Mouse (Mus musculus): ENCODE data around the gene Radil.
A peak's percentile ranks its signal among the peaks of the same experiment; 100 is the strongest.

The Radil gene

DNA sequence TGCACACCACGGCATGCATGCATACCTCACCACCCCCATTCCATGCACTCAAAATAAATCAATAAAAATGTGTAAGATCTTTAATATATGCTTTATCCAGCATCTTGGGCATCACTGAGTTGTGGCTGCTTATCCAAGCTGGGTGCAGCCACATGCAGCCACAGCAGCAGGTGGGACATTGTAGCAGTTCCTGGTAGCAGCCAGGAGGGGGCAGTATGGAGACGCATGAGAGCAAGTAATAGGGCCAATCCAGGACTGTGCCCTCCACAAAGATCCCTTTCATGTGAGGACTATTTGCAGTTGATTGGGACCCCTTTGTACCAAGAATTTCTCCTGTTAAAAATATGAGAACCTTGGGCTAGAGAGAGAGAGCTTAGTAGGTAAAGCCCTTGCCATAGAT is 68.4 kb downstream of the Radil start:
- no peak for DNase-seq (ENCODE audit: low spot score)

DNA sequence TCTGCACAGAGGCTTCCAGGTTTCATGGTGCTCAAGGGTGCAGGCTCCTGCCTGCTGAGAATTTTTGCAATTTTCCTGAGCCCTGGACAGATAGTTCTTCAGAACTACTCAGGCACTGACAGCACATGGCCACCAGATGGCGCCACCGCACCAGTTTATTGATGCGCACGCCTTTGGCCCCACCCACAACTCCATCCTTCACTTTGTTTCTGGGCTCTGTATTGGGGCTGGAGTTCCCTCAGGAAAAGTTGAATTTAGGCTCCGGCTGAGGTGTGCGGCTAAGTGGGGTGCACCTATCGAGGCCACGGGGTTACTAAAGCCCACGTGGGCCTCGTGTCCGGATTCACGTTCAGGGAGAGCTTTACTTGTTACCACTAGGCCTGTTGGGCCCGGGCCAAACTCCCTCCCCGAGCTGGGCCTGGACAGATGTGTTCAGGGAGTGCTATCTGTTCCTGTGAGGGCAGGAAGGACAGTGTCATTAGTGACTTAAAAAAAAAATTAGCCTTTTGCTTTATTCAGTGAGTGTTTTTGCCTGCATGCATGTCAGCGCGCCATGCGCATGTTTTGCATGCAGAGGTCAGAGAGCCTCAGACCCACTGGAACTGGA is 72.0 kb downstream of the Radil start:
- DNase-seq (ENCODE audit: low spot score) = peak; percentile 83

DNA sequence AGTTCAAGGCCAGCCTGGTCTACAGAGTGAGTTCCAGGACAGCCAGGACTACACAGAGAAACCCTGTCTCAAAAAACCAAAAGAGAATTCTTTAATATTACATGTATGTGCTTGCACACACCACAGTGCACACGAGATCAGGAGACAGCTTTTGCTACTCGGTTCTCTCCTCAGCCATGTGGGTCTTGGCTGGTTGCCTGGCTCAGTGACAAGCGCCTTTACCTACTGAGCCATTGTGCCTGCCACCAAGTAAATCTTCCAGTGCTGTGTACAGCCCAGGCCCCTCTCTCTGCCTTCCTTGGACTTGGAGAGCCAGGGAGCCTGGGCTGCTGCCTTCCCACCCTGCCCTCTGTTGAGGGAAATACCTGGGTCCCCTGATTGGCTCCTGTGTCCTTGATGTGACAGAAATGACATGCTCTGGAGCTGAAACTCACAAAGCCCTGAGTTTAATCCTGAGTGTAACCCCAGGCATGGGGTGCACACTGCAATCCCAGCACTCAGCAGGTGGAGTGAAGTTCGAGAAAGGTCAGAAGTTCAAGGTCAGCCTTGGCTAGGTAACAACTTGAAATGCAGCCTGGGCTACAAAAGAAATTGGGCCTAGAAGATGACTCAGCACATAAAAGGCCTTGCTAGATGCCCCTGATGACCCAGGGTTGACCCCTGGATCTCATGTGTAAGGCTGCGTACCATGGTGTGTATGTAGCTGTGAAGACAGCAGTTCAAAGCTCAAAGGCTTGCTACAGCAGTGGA is 72.9 kb downstream of the Radil start:
- no peak for DNase-seq (ENCODE audit: low spot score)

DNA sequence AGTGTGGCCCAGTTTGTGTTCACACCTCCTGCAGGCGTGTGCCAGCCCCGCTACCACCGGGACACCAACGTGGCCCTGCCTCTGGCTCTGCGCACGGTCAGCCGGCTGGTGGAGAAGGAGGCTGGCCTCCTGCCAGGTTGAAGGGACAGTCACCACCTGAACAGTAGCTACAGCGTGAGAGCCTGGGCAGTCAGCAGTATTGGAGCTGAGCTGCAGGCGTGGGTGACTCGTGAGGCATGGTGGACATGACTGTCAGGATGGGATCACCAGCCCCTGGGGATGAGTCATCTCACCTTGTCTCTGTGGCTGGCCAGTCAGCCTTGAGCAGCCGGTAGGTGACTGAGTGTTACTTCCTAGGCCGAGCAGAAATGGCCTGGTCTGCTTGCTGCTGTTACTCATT is 73.6 kb downstream of the Radil start:
- no peak for DNase-seq (ENCODE audit: low spot score)

DNA sequence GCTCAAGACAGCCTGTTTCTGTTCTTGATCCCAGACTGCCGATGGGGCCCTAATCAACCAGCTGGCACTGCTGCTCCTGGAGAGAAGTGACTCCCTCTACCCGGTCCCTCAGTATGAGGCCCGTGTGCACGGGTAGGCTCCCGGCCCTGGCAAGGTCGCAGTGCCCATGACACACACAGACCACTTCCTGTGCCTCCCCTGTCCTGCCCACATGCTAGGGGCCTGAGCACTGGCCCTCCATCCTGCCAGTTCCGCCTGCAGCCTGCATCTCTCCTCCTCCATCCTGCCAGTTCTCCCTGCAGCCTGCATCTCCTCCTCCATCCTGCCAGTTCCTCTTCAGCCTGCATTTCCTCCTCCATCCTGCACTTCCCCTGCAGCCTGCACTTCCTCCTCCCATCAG is 75.2 kb downstream of the Radil start:
- no peak for DNase-seq (ENCODE audit: low spot score)

DNA sequence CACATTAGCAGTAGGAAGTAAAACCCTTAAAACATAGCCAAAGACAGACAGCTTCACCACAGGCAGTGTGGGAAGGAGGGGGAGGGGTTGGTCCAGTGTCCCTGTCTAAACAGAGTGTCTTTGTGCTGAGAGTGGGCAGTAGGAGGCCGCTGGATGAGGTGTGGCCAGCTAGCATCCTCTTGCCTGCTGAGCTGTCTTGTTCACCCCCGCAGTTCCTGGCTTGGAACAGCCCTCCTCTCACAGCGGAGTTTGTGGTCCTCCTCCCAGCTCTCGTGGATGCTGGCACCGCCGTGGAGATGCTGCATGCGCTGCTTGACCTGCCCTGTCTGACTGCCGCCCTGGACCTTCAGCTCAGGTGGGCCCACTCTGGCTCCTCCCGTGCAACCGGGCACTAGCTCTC is 77.2 kb downstream of the Radil start:
- DNase-seq (ENCODE audit: low spot score) = no peak

DNA sequence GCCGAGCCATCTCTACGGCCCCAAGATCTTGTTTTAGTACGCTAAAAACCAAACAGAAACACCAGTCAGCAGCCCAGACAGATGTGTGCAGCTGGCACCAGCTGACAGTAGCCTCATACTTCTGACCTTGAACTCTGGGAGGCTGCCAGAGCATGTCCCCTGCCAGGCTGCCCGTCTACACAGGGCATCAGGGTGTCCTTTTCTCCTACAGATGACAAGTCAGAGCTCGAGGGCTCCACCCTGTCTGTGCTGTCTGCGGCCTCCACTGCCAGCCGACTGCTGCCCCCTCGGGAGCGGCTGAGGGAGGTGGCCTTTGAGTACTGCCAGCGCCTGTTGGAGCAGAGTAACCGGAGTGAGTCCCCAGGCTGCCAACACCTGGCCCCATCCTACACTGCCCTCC is 81.1 kb downstream of the Radil start:
- no peak for DNase-seq (ENCODE audit: low spot score)

DNA sequence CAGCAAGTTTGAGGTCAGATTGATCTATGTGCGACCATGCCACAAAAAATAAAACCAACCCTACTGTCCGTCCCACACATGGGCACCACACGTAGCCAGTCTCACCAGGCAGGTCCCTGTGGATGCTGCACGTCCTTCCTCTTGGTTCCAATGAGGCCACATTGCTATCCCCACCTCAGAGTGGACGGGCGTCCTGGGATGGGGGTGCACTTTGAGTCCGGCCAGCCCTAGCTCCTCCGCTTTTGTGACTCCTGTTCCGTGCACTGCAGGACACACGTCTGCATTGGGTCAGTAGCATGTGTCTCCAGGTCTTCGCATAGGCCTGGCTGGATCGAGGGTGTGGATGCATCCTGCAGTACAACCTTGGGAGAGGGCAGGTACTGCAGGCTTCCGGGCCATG is 82.5 kb downstream of the Radil start:
- no peak for DNase-seq (ENCODE audit: low spot score)

DNA sequence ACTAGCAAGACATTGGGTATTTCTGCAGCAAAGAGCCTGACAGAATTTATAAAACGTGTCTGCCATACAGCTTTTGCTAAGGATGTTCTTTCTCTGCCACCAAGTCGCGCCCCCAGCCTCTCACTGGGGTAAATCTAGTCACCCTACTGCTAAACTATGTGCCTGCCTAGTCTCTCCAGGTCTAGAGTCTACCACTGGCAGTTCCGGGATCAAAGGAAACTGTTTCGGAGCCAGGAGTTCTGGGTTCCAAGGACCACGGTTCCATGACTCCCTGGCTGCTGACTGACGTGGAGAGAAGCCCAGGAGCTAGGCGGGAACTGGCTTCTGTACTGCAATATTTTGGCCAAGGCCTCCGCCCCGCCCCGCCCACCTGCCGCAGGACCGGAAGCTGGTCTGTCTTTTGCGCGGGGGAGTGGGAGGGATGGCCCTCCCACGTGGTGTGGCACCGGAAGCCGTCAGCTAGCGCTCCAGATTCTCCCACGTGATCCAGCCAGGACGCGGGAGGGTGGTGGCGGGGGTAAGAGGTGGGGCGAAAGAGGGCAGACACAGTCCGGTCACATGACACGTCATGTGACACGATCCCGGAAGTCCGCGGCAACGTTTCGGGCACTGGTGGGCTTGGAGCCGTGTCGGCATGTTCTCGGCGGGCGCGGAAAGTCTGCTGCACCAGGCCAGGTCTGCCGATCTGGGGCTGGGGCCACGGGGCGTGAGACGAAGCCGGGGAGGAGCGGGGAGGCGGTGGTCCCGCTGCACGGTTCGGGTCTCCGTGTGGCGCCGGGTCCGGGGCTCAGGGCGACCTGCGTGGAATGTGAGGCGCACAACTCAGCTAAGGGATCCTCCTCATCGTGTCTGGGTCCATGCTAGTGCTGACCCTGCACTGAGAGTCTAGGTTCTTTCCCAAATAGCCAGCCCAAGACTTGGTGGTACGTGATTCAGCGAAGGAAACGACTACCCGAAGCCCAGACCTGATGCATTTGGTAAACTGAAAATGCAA is 87.1 kb downstream of the Radil start, which contains the start of gene Ap5z1:
Gene Ap5z1 (plus strand): TSS at position 484 of the 994 bp plus-strand sequence.
- peak; percentile 93 for DNase-seq (ENCODE audit: low spot score)

DNA sequence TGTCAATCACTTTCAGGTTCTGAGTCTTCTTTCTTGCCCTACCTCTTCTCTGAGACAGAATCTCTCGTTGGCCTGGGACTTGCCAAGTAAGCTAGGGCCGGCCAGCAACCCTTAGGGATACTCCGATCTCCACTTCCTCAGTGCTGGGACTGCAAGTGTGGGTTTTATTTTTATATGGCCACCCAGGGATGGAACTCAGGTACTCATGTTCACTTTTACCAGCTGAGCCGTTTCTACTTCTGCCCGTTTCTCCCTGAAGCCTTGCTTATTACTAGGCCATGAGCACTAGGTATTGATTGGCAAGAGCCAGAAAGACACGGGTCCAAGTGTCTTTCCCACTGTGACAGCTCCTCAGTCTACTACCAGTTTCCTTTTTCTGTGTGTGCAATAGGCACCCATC is 87.9 kb downstream of the Radil start:
- DNase-seq (ENCODE audit: low spot score) = no peak

DNA sequence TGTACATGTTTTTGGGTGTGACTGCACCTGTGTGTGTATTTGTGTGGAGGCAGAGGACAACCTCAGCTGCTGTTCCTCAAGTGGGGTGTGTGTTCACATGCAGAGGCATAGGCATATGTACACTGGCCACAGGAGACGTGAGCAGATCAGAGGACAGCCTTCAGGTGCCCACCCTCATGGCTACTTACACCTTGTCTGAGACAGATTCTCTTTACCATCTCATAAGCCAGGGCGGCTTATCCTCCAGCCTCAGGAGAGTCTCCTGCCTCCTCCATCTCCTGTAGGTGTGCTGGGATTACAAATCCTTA is 88.3 kb downstream of the Radil start:
- DNase-seq (ENCODE audit: low spot score) = no peak

DNA sequence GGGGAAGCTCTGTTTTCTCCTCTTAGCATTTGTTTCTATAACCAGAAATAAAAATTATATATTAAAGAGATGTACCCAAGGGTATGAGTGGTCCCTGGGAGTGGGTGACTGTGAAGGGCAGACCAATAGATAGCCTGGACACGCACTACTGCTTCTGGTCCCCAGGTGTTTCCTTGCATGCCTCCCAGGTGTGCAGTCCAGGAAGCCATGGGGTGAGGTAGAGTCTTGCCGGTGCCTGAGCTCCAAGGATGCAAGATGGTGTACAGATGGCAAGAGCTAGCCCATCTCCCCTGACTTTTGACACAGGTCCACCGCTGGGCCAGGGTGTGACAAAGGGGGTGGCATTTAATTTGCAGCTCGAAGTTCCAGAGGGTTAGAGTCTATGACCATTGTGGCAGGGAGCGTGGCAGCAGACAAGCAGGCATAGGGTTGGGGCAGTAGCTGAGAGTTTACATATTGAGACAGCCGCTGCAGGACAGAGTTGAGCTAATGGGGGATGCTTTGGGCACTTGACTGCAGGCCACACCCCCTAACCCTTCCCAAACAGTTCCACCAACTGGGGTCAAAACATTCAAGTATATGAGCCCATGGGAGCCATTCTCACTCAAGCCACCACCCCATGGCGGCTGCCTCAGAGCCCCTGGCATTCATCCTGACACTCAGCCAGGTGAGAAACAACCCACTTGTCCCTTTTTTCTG is 88.8 kb downstream of the Radil start:
- no peak for DNase-seq (ENCODE audit: low spot score)

DNA sequence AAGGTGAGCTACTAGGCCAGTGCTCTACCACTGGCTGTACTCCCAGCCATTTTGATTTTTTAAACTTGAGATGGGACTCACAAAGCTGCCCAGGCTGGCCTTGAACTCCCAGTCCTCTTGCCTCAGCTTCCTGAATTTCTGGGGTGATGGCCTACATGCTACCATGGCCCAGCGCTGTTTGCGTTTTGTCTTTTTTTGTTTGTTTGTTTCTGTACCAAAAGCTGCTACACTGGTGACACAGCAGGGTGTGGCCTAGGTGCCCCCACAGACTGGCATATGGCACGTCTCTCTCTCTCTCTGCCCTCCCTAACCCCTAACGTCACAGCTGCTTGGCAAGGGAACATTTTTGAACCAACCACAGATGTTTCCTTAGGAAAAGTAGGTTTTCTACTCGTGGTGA is 91.1 kb downstream of the Radil start:
- DNase-seq (ENCODE audit: low spot score) = no peak

DNA sequence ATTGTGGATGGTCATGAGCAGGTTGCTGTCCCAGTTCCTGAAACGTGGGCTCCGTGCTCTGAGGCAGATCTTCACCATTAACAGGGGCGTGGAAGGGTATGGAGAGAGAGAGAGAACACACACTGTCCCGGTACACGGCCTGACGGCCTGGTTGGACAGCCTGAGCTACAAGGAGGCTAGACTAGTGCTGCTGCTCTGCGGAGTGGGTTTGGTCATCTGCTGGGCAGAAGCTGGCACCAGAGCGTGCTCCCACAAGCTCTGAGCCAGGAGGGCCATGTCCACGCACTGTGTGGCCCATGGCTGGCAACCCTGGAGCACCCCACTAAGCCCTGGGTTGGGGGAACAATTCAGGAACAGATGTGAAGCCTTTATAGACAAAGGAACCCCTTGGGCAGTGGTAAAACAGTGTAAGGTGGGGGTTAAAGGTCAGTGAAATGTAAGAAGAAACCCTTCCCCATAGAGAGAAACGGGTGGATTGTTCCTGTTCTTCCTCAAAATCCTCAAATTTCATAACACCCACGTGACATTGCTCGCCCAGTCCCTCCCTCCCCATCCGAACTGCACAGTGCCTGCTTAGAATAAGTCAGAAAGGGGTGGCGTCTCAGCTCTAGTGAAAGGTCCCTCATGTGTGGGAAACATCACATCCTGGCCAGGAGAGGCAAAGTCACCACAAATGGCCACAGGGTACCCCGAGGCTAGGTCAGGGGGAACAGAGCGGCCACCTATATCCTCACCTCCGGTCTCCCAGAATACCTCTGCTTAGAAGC is 91.9 kb downstream of the Radil start:
- no peak for DNase-seq (ENCODE audit: low spot score)

DNA sequence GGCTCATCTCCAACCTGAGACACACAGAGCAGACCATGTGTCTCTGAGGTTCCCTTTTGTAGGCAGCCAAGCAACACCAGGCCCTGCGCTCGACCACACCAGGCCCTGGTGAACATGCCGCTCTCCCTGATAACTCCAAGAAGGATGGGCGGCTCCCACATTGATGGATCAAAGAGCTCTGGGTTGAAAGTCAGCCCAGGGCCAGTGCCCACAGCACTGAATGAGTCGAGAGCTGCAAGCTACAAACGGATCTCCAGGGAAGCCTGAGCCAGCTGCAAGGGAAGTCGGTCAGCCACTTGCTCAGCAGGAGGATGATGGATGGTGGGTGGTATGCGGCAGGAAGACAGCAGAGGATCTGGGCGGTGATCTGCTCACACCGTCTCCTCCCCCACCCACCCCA is 93.6 kb downstream of the Radil start:
- DNase-seq (ENCODE audit: low spot score) = no peak

DNA sequence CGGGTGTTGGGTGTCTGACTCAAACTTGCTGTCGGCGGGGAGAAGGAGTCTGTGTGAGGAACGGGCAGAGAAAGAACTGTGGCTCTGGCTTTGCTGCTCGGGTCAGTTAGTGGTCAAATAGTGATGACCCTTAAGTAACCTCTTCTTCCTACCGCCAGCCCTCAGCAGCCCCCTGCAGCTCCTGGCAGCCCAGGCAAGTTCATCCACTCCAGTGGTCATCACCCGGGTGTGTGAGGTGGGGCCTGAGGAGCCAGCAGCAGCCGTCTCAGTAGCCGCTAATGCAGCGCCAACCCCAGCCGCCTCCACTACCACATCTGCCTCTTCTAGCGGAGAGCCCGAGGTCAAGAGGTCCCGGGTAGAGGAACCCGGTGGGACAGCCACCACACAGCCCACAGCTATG is 94.6 kb downstream of the Radil start:
- DNase-seq (ENCODE audit: low spot score) = no peak

DNA sequence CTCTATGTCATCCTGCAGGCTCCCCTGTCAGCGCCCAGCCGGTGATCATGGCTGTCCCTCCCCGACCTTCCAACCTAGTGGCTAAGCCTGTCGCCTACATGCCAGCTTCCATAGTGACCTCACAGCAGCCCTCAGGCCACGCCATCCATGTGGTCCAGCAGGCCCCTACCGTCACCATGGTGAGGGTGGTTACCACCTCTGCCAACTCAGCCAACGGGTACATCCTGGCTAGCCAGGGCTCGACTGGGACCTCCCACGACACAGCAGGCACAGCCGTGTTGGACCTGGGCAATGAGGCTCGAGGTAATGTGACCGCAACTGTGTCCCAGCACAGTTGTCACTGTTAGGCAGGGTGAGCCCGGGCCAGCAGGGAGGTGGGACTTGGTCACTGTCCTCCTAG is 97.2 kb downstream of the Radil start:
- no peak for DNase-seq (ENCODE audit: low spot score)

DNA sequence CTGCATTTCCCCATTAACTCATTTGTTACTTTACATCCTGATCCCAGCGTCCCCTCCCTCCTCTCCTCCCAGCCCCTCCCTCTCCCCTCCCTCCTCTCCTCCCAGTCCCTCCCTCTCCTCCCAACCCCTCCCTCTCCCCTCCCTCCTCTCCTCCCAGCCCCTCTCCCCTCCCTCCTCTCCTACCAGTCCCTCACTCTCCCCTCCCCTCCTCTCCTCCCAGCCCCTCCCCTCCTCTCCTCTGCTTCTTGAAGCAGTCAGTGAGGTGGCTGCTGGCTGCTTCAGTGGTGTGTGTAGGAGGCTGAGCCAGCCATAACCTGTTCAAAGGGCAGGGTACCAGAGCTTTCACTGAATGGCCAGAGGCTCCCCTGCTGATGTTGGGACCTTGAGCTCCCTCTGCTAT is 99.1 kb downstream of the Radil start:
- DNase-seq (ENCODE audit: low spot score) = no peak

DNA sequence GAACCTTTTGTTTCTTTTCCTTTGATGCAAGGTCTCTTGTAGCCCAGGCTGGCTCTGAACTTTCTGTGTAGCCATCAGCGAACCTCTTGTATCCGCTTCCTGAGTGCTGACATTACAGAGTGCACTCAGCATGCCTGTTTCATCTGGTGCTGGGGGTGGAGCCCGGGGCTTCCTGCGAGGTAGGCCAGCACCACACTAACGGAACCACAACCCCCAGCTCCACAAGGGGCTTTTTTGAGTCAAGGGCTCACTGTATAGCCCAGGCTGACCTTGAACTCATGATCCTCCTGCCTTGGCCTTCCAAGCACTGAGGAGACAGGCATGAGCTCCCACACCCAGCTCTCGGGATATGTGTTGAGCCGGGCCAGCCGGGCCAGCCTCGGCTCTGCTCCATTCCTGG is 100.1 kb downstream of the Radil start:
- DNase-seq (ENCODE audit: low spot score) = no peak

DNA sequence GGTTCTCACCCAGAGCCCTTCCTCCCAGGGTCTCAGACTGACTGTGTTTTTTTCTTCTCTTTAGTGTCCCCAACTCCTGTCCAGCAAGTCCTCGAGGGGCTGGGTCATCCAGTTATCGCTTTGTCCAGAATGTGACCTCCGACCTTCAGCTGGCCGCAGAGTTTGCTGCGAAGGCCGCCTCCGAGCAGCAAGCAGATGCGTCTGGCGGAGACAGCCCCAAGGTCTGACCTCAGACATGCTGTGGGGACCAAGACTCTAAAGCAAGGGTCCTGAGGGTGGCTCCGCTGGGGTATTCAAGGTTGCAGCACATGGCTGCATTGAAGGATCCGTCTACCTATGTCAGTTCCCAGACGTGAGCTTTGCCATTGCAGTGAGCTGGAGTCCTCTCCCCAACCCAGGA is 102.3 kb downstream of the Radil start:
- no peak for DNase-seq (ENCODE audit: low spot score)

DNA sequence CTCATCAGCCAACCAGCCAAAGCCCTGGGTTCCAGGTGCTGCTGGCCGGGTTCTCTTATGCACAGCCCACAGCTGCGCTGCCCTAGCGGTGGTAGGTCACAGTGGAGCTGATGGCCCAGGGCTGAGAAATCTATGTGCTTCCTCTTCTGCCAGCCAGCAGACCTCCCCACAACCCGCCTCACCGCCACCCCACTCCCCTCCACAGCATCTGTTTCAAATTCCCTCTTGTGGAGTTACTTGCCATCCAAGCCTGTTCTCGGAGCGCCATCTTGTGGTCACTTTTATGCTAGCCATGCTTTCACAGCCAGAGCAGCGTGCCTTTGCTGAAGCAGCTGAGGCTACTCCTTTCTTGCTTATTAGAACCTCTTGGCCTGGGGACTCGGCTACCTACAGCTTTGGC is 102.8 kb downstream of the Radil start:
- peak; percentile 93 for DNase-seq (ENCODE audit: low spot score)

DNA sequence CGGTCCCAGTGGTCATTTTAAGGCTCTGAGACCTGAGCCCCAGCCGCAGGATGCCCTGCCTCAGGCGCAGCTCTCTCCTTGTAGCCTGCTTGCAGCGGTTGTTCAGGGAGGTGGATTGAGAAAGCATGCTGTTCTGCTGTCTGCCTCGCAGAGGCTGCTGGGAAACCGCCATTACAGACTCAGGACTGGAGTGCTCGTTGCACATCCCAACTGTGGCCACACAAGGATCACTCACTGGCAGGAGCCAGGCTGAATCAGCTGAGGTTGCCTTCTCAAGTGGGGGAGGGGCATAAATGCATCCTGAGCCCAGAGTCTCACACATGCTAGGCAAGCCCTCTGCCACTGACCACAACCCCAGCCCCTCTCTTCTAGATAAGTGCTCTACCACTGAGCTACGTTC is 105.2 kb downstream of the Radil start:
- no peak for DNase-seq (ENCODE audit: low spot score)

All from layer of hippocampus, adult 11-12 months (tissue).